Mouse (Mus musculus) heart, embryonic 10.5 days (tissue): ENCODE results near the gene Gm42906. TPM values are rescaled to one million over a fixed set of nuclear protein-coding genes. Genes with fewer than 3 reads are reported as not detected.

Experiments used
- DNase-seq: peaks from one replicate; pipeline ENCODE4 v3.0.0-alpha.2; 2017; ENCODE audit warnings: low spot score
- H3K27ac ChIP-seq: fragments of 300-500 bp; sonication (generic); 2 replicates; pipeline ENCODE4 v1.5.1; 2016; ENCODE audit warnings: mild to moderate bottlenecking
- H3K27me3 ChIP-seq: fragments of 300-500 bp; sonication (generic); 2 replicates; pipeline ENCODE4 v1.6.1; 2016; ENCODE audit warnings: mild to moderate bottlenecking; ENCODE audit not compliant: poor library complexity, insufficient read depth, severe bottlenecking
- H3K36me3 ChIP-seq: fragments of 300-500 bp; sonication (generic); 2 replicates; pipeline ENCODE4 v1.6.1; 2016; ENCODE audit warnings: mild to moderate bottlenecking, moderate library complexity
- H3K4me1 ChIP-seq: fragments of 300-500 bp; sonication (generic); 2 replicates; pipeline ENCODE4 v1.6.1; 2016; ENCODE audit warnings: mild to moderate bottlenecking
- H3K4me3 ChIP-seq: fragments of 300-500 bp; sonication (generic); 2 replicates; pipeline ENCODE4 v1.5.1; 2016; ENCODE audit warnings: mild to moderate bottlenecking, moderate library complexity
- H3K9me3 ChIP-seq: fragments of 300-500 bp; sonication (generic); 2 replicates; pipeline ENCODE4 v1.6.1; 2016; ENCODE audit warnings: mild to moderate bottlenecking, moderate library complexity
- WGBS: fragments of 180-500 bp; shearing (Covaris S2); methylation state at CpG from one replicate; pipeline ENCODE4 v1.1.7; 2016; 5-methylcytosine and 5-hydroxymethylcytosine counted together
- polyA plus RNA-seq: library from polyadenylated mRNA; unstranded; fragments of >200 nt; fragmentation: Nextera tagmentation; extraction: Ambion mirVana; gene quantifications from 2 replicates; pipeline ENCODE4 v1.2.1, GENCODE M21; 2016

The Gm42906 gene
- polyA plus RNA-seq, 1 experiment from 2014 or later: not detected

DNA sequence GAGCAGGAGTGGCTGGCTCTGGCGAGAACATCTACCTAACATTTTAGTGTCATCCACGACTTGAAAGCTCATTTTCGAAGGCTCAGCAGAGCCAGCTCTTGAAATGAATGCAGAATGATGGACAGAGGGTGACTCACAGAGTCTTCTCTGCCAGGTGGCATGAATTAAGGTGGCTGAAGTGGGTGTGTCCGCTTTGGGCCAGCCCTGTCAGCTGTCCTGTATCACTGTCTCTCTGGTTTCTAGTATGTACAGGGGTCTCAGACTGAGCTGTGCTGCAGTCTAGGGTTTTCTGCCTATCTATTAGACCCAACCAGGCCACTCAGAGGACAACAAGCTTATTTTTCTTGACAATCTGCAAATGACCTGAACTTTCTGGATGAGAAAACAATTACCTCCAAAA is 263.1 kb downstream of the Gm42906 start:
- 64% methylated on average over 4 of the region's 4 CpGs for WGBS
- H3K9me3 ChIP-seq: no peaks in the 10 kb centered on the region
- no peaks in the 10 kb centered on the region for H3K27me3 ChIP-seq
- no peak overlapping the region for H3K27ac ChIP-seq
- H3K4me3 ChIP-seq: no peak overlapping the region
- H3K36me3 ChIP-seq: no peaks in the 10 kb centered on the region
- peak; percentile 35 for DNase-seq
- H3K4me1 ChIP-seq: no peaks in the 10 kb centered on the region

DNA sequence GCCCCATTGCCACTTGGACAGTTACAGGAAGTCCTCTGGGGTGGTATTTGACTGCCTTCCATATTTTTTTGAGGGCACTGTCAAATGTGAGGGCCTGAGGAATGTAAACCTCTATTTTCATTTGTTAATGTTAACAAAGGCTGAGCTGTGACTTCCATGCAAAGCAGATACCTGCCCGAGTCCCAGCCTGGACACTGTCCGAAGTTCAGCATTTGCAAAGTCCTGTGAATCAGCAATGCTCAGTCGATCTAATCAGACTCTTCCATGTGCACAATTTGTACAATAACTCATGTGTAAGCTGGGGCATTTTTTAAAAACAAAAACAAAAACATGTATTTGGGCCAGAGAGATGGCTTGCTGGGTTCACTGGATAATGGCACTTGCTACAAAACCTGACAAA is 265.3 kb downstream of the Gm42906 start:
- WGBS: 88% methylated on average over 3 of the region's 3 CpGs

DNA sequence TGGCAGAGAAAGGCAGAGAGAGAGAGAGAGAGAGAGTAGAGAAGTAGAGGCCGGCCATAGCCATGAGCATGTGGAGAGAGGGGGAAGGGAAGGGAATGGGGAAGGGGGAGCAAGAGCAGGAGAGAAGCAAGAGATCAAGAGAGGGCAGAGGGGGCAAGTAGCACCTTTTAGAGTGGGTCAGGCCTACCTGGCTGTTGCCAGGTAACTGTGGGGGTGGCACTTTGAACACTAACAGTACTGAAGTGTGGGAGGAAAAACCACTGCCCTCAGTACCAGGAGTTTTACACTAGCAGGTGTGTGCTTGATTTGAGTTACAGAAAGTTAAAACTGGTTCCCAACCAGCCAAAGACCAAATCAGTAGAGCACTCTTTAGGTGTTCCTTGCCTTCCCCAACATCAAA is 272.7 kb downstream of the Gm42906 start:
- H3K9me3 ChIP-seq: no peaks in the 10 kb centered on the region
- H3K4me1 ChIP-seq: peaks cover 20% of the 10 kb centered on the region
- H3K27me3 ChIP-seq: no peaks in the 10 kb centered on the region
- DNase-seq: no peak
- H3K36me3 ChIP-seq: no peaks in the 10 kb centered on the region
- H3K27ac ChIP-seq: peak overlapping the region; percentile 45; the same call in 1 of the 2 replicates
- WGBS: 53% methylated on average over 1 of the region's 1 CpGs
- H3K4me3 ChIP-seq: no peak overlapping the region

More for the DNA sequence above, 265.3 kb downstream of the Gm42906 start:
- Histone ChIP-seq H3K4me1 (no peaks in the 10 kb centered on the region), H3K4me3 (no peak overlapping the region), H3K27ac (no peak overlapping the region), H3K9me3 (no peaks in the 10 kb centered on the region), H3K36me3 (no peaks in the 10 kb centered on the region), H3K27me3 (no peaks in the 10 kb centered on the region)
- DNase-seq: no peak

DNA sequence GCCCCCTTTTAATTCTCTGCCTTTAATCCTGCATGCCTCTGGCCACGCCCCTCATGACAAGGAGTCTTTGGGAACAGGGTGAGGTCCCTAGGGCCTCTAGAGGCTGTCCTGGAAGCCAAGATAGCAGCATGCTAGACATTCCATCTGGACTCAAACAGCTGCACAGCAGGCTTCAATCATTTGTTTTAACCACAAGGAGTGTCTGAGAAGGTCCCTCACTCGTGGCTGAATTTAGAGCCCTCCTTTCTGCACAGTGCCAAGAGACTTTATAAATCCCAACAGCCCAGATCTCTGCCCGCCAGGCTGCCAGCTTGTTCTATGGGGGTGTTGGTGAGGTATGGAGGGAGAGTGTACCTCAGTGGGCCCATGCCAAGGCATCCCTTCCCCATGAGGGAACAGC is 273.2 kb downstream of the Gm42906 start:
- H3K4me3 ChIP-seq: no peak overlapping the region
- no peaks in the 10 kb centered on the region for H3K9me3 ChIP-seq
- no peaks in the 10 kb centered on the region for H3K36me3 ChIP-seq
- 28% methylated on average over 3 of the region's 3 CpGs for WGBS
- peak overlapping the region; percentile 45 for H3K27ac ChIP-seq
- H3K27me3 ChIP-seq: no peaks in the 10 kb centered on the region
- H3K4me1 ChIP-seq: peaks cover 20% of the 10 kb centered on the region
- DNase-seq: no peak

DNA sequence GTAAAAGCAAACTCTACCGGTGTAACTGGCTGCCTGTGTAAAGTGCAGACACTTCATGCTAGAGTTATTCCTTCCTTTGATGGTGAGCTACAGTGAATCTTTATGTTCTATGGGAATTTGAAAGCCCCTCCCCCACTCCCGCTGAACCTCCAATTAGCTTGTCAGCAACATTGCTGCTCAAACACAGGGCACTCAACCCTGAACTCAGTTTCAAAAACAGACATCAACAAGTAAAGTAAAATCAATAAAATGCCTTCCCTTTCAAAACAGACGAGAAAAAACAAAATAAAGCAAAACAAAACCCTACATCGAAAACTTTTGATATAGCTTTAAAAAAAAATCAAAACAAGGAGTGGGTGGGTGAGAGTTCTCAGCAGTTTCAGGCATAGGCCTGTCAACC is 273.9 kb downstream of the Gm42906 start:
- Histone ChIP-seq H3K27ac (no peak overlapping the region), H3K4me3 (no peak overlapping the region), H3K36me3 (no peaks in the 10 kb centered on the region), H3K9me3 (no peaks in the 10 kb centered on the region), H3K27me3 (no peaks in the 10 kb centered on the region), H3K4me1 (peaks cover 20% of the 10 kb centered on the region)
- no peak for DNase-seq
- 70% methylated on average over 4 of the region's 4 CpGs for WGBS

DNA sequence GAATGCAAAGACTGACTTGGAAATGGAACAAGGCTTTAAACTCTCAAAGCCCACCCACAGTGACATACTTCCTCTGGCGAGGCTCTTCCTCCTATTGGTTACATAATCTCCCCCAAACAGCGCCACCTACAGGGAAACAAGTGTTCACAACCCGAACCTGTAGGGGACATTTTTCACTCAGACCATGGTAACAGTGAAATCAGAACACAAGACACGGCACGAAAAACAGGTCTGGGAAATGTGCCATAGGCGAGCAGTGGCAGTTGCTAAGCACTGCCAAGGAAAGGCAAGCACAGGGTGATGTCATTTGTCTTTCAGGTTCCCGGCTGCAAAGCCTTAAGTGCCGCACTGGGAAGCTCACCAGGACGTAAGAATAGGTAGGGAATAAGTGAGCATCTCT is 276.4 kb downstream of the Gm42906 start:
- DNase-seq: no peak
- H3K36me3 ChIP-seq: no peaks in the 10 kb centered on the region
- no peaks in the 10 kb centered on the region for H3K9me3 ChIP-seq
- H3K27me3 ChIP-seq: no peaks in the 10 kb centered on the region
- H3K4me1 ChIP-seq: peaks cover 20% of the 10 kb centered on the region
- 91% methylated on average over 9 of the region's 9 CpGs for WGBS
- H3K4me3 ChIP-seq: no peak overlapping the region
- H3K27ac ChIP-seq: no peak overlapping the region

DNA sequence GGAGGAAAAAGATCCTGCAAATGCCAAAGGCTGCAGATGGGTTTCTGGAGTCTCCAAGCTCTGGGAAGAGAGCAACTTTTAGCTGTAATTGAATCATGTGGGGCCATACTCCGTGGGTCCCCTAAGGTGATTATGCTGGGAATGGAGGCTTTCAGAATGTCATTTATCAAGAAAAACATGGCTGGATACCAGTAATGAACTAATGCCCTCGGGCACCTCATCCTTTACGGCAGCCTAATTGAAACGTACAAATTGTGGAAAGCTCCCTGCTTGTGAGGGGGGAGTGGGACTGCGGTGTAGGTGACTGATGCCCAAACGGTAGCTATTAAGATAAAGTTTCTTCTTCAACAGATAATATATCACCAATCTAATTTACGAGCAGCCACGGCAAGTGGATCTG is 278.5 kb downstream of the Gm42906 start:
- no peak overlapping the region for H3K27ac ChIP-seq
- H3K9me3 ChIP-seq: no peaks in the 10 kb centered on the region
- 55% methylated on average over 8 of the region's 8 CpGs for WGBS
- H3K36me3 ChIP-seq: no peaks in the 10 kb centered on the region
- H3K4me1 ChIP-seq: peaks cover 6% of the 10 kb centered on the region; the same call in 1 of the 2 replicates
- H3K4me3 ChIP-seq: no peak overlapping the region
- H3K27me3 ChIP-seq: no peaks in the 10 kb centered on the region
- no peak for DNase-seq

DNA sequence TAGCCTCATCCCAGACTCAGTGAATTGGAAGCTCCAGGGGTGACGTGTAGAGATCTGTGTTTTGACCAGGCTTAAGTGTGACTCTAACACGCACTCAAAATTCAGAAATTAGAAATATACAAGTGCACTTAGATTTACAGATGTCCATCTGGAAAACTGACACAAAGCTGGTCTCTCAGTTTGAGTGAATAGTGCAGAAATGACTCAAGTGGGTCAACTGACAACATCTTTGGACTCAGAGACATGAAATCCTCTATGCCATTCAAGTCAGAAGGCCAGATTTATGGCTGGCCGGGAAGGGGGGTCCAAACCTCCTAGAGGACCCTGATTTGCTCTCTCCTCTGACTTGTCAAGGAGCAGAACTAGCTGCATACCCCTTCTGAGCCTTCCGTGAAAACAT is 279.9 kb downstream of the Gm42906 start:
- no peak for DNase-seq
- 85% methylated on average over 4 of the region's 4 CpGs for WGBS
- Histone ChIP-seq H3K4me1 (peaks cover 5% of the 10 kb centered on the region), H3K9me3 (no peaks in the 10 kb centered on the region), H3K4me3 (no peak overlapping the region), H3K36me3 (no peaks in the 10 kb centered on the region), H3K27ac (no peak overlapping the region), H3K27me3 (no peaks in the 10 kb centered on the region)

DNA sequence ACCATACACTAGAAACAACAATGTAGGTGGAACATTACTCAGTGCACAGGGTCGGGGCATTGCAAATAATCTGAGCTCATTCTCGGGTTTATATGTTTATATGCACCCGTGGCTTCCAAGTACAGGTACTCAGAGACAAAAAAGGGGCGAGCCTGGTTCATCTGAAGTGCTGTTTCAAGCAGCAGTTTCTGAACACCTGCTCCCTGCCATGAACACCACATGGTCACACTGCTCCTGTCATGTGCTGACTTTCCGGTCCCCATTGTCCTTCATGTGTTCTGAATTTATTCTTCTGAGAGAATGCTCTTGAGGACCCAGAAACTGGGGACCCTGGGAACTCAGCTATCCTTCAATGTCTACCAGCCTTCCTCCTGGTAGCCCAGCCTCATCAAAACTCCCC is 282.2 kb downstream of the Gm42906 start:
- WGBS: 82% methylated on average over 5 of the region's 5 CpGs
- Histone ChIP-seq H3K4me1 (peaks cover 20% of the 10 kb centered on the region), H3K36me3 (no peaks in the 10 kb centered on the region), H3K27me3 (no peaks in the 10 kb centered on the region), H3K27ac (no peak overlapping the region), H3K9me3 (no peaks in the 10 kb centered on the region), H3K4me3 (no peak overlapping the region)
- no peak for DNase-seq

DNA sequence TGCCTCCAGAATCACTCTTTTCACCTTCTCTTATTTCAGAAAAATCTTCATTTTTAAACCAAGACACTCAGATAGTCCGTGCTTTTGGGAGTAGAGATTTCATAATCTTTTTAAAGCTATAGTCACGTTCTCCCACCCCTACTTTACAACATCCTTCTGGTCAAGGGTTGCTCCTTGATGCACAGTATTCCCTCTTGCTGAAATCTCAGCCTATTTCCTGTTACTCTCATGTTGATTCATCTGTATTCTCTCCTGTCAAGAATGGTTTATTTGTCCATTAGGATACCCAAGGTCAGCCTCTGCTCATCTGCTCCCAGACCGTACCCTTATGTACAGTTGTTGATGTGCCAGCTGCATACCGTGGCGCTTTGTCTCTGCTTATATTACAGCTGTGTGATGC is 284.0 kb downstream of the Gm42906 start:
- WGBS: 77% methylated on average over 5 of the region's 5 CpGs
- Histone ChIP-seq H3K36me3 (no peaks in the 10 kb centered on the region), H3K27me3 (no peaks in the 10 kb centered on the region), H3K9me3 (no peaks in the 10 kb centered on the region), H3K4me1 (peaks cover 20% of the 10 kb centered on the region), H3K4me3 (no peak overlapping the region), H3K27ac (no peak overlapping the region)
- DNase-seq: no peak

DNA sequence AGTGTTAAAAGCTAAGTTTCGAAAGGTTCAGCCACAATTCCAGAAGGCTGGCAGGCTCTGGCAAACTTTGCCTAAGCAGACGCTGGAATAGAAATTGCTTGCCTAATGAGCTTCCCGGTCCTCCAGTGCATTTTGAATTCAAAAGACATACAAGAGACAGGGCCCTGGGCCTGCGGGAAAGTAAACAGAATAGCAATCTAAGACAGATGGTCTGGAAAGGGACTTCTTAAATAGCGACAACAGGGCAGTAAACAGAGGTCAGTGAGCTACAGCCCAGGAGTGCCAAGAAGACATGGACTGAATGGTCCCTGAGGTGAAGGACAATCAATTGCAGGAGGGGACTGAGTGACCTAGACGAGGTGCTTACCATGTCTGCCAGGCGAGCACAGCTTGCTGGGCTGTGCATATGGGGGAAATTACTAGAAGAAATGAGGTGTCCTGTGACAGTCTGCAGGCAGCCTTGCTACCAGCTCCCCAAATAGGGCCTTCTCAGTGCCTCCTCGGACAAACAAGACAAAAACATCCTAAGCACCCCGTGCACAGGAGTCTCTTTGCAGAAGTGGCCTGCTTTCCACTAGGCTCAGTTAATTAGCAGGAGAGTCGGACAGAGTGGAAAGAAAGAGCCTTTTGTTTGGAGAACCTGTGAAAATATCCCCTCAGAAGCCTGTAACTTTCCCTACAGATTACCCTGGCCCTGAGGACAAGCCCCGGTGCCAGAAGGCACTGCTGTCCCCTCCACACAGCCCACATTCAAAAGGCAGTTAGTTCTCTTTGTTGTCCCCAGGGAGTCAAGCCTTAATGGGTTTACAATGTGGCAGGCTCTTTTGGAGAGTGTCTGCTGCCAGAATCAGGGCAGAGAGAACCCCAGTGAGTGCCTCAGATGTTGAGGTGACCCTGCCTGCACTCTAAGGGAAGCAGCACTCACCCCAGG is 285.0 kb downstream of the Gm42906 start:
- Histone ChIP-seq H3K36me3 (no peaks in the 10 kb centered on the region), H3K4me3 (no peak overlapping the region), H3K9me3 (no peaks in the 10 kb centered on the region), H3K27me3 (no peaks in the 10 kb centered on the region), H3K4me1 (peaks cover 20% of the 10 kb centered on the region), H3K27ac (peak overlapping the region; percentile 83)
- 23% methylated on average over 11 of the region's 11 CpGs for WGBS
- DNase-seq: no peak

DNA sequence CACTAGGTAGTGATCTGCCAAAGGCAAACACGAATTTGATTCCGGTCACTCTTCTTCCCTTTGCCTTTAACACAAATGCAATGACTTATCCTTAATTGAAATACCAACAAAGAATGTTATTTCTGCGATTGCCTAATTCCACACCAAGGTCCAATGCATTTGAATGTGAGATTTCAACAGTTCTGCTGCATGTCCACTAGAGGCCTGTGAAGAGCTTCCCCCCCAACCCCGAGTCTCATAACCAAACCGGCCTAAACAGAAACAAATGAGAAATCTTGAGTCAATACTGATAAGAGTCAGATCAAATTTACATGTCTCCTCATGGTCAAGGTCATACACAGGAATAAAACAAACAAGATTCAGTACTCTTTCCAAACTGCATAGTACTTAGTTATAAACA is 285.7 kb downstream of the Gm42906 start:
- Histone ChIP-seq H3K27ac (peak overlapping the region; percentile 83), H3K4me3 (no peak overlapping the region), H3K27me3 (no peaks in the 10 kb centered on the region), H3K4me1 (peaks cover 20% of the 10 kb centered on the region), H3K36me3 (no peaks in the 10 kb centered on the region), H3K9me3 (no peaks in the 10 kb centered on the region)
- 43% methylated on average over 5 of the region's 5 CpGs for WGBS
- DNase-seq: no peak

DNA sequence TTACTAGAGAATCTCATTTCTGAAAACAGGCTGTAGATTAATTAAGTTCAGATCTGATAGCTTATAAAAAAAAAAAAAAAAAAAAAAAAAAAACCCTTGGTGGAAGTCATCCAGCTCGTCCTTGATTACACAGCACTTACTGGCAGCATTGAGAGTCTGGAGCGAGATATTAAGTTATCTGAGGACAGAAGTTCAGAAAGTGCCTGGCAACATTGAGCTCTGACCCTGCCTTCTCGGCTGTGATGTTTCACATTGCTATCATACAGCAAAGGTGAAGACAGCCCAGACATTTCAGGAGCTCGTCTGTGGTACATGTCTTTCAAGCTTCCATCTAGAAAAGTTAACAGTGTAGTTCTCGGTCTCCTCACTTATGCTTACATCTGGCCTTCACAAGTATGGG is 290.1 kb downstream of the Gm42906 start:
- 35% methylated on average over 5 of the region's 5 CpGs for WGBS
- Histone ChIP-seq H3K4me3 (no peak overlapping the region), H3K27me3 (no peaks in the 10 kb centered on the region), H3K4me1 (peaks cover 29% of the 10 kb centered on the region), H3K9me3 (no peaks in the 10 kb centered on the region), H3K27ac (no peak overlapping the region), H3K36me3 (no peaks in the 10 kb centered on the region)
- DNase-seq: no peak

DNA sequence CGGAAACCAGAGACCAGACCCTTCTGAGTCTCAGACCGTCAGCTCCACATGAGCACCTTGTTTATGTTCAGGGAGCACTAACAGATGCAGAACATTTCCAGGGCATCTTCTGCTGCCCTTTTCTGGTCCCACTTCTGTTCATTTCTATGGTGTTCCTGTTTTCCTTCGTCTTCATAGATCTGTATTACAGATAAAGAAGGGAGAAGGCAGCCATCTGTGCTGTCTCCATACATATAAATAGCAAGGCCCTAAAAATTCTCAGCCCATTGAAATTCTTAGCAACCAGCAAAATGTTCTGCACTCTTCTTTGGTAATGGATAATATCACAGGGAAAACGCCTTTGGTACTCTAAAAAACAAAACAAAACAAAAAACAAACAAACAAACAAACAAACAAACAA is 290.7 kb downstream of the Gm42906 start:
- no peaks in the 10 kb centered on the region for H3K9me3 ChIP-seq
- 75% methylated on average over 4 of the region's 4 CpGs for WGBS
- H3K4me3 ChIP-seq: no peak overlapping the region
- H3K27me3 ChIP-seq: no peaks in the 10 kb centered on the region
- H3K27ac ChIP-seq: no peak overlapping the region
- H3K36me3 ChIP-seq: no peaks in the 10 kb centered on the region
- H3K4me1 ChIP-seq: peaks cover 24% of the 10 kb centered on the region
- DNase-seq: no peak
